Mouse (Mus musculus) CD4-positive, CD25-positive, alpha-beta regulatory T cell, adult 2 months (primary cell): Measurements from ENCODE around the gene Otud3.

Experiments
- DNase-seq: peaks from one replicate; pipeline ENCODE4 v3.0.0-alpha.2; 2012; ENCODE audit warnings: low read depth, low spot score

The Otud3 gene

DNA sequence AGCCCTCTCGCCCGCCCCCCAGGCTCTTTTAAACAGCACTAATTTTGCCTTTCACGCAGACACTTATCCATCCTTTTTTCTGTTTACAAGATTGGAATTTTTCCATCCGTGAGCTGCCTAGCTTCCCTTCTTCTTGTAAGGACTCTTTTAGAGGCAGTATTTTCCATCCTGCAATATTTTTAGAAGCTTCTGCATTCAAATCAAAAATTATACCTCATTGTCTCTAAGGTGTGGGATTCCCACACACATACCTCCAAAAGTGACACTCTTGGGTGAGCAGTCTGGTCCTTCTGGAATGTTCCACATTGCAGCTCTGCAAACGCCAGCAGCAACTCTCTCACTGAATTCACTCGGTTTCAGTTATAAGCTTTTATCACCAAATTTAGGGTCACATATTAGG is 60.8 kb downstream of the Otud3 start:
- DNase-seq, result no peak

DNA sequence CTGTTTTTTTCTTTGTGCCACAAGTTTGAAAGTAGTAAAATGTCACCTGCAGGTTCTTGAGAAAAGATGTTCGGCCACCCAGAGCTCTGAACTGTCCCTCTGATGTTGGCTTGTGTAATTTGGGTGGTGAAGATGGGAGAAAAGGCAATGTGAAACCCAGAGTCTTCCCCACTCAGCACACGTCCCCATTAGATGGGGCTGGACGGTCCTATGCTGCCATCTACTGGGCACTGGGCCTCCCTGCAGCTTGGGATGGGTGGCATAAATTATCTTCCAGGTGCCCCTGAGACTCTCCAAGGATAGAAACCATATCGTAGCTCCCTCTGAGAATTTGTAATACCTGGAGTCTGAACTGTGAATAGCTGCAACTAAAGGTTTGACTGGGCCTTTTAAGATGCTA is 62.3 kb downstream of the Otud3 start:
- DNase-seq, result peak; percentile 70
